Mouse (Mus musculus) adrenal gland (tissue): ENCODE measurements at regions not wholly inside any gene's neighbourhood (a gene's known extent, or its start where the extent isn't known, plus 50 kb on each side); places are given as distances from the start of the nearest gene placed in this dataset.
"Not testable (repeated sequence)": the region's sequence is repeated elsewhere in the genome, so short reads cannot be mapped to it uniquely, and the experiment has no call there.

Experiments used
- intact Hi-C: fragments of 180-260 bp; cut with DNase I; formaldehyde crosslinking; loops from one replicate; pipeline ENCODE4 v1.15.1; 2025

DNA sequence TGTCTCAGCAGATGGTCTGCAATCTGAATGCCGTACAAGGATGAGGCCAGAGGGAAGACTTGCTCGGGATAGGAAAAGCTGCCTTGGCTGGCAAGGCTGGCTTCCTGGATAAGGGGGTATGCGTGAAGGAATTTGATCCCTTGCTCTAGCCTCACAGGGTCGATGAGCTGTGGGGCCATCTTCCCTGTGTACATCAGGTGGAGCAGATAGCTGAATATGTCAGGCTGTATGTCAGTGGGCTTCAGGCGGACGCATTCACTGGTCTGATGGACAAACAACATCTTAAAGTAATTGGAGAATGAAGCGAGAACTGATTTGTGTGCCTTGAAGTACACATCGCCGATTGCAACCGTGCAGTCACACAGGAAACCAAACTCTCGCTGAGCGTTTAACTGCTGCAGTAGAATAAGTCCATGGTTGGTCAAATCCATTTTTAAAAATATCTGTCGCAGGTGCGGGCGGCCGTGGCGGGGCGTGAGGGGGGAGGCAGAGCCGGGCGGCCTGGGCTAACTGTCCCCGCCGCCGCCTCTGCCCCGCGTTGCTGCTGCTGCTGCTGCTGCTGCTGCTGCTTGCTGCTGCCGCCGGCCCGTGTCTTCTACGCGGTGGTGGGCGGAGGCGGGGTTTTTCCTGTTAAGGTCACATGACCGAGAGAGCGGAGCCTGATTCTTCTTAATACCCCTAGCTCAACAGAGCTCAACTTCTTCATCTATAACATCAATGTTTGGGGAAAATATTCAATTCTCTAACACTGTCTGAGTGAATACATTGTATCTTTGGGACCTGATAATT, 71.9 kb upstream of the Prkcq start:
- intact Hi-C loops: not testable (repeated sequence)

DNA sequence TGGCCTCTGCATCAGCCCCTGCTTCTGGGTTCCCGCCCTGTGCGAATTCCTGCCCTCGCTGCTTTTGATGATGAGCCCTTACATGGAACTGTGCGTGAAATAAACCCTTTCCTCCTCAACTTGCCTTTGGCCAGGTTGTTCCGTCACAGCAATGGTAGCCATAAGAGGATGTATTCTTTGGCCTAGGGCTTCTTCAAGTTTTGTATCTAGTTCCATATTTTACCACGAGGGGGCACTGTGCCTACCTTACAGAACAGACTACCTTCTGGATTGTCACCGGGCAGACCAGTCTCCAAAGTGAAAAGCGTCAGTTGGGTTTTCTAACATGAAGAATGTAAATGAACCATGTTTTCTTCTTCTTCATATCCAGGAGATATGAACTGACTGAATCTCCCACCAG, 58.7 kb upstream of the Prkcq start:
- intact Hi-C loops: loop anchor here (1.0 to 10.0 kb wide), 3 partner anchors 139 to 206 kb away; no protein-coding TSS in a partner anchor

DNA sequence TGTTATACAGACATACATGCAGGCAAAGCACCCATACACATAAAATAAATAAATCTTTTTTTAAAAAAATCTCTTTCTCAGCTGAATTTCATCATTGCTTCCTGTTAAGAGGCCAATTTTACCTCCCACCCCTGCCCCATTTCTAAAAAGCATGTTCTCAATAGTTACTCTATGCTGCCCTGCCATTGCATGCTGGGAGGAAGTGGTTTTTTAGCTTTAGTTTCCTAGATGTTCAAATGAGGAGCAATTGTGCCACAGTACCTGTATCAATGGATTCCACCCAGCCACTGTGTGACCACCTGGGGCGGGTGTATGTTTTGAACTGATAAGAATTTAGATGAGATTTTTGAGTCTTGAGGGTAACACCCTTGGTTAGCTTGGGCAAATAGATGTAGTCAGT, 53.3 kb upstream of the Prkcq start:
- intact Hi-C loops: loop anchor here (10.0 kb wide), 1 partner anchor 166 kb away; no protein-coding TSS in a partner anchor

DNA sequence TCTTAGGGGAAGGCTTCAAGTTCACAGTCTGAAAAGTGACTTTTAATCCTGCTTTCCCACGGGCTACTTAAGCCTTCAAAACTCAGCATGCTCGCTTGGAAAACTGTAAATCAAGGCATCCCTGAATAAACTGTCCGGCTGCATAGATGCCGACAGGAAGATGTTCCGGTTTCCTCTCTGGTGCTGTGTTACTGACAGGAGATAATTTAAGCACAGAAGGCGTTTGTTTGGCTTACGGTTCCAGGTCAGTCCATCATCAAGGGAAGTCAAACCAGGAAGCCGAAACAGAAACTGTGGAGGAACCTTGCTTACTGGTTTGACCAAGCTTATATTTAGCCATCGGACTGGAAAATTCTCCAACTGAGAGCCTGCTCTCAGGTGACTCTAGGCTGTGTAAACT, 52.6 kb upstream of the Prkcq start:
- intact Hi-C loops: loop anchor here (10.0 kb wide), 1 partner anchor 166 kb away; no protein-coding TSS in a partner anchor
